Mouse (Mus musculus) T-helper 17 cell (primary cell): Measurements from ENCODE around the gene Tymp.

Source experiments
- in situ Hi-C, 2 experiments: fragments of 300-600 bp; cut with MboI, MseI; formaldehyde crosslinking; loops; 1 replicate in 1 of 2; 2 replicates in 1 of 2; pipeline ENCODE4 v1.15.1; 2025; ENCODE audit warnings: high pct_unique_total_duplicates in 2 of 2

The Tymp gene

DNA sequence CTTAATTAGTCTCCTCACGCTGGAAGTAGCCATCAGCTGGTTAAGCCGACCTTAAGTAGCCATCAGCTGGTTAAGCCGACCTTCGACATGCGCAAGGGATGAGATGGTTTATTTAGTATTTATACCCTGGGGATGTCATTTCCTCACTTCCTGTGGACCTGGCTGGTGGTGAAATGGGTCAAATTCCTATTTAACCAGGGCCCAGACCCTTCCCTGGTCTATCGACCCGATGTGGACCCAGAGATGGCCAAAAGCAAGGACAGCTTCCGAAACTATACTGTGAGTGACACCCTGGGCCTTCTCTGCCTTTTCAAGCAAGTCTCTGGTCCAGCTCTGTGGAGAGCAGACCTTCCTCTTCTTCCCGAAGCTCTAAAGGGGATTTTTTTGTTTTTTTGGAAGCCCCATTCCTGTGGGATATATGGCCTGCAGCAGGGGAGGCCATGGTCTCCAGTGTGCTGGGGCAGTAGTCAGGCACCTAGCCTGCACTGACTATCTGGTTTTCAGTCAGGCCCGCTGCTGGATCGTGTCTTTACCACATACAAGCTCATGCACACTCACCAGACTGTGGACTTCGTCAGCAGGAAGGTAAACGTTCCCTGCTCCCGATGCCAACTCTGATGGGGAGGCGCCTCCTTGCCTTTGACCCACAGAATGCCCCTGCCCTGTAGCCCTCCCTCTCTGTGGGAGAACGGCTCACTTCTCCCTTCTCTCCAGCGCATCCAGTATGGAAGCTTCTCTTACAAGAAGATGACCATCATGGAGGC is 41.9 kb downstream of the Tymp start:
- in situ Hi-C loops, result no loop called here

- in situ Hi-C loops, result no loop called here
Measured at GRCm38 (mm10) chr15:89334271-89334670, 42.6 kb downstream of the Tymp start, which contains the start of gene Miox. TSS of gene Miox (plus strand) at chr15:89334398.

DNA sequence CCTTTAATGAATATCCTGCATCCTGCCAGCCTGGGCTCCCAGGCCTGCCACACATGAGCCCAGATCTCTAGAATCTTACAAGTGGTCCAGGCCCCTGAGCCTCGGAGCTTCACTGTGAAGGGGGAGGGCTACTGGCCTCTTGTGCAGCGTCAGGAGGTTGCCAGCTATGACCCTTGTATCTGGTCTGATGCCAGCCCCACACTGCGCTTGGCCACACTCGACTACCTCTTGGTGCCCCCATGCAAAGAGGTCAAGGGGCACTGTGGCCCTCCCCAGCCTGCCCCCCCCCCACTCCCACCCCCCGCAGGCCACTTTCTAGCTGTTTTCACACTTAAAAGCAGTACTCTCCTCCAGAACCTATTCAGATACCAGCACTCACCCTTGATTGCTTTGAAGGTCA is 50.4 kb downstream of the Tymp start:
- in situ Hi-C loops, result loop anchor here in 1 of 2 experiments (10.0 kb wide), 1 partner anchor 892 kb away; no protein-coding TSS in a partner anchor

- in situ Hi-C loops, result loop anchor here in 1 of 2 experiments (10.0 kb wide), 1 partner anchor 889 kb away; no protein-coding TSS in a partner anchor
Measured at GRCm38 (mm10) chr15:89323656-89324055, 53.2 kb downstream of the Tymp start.

DNA sequence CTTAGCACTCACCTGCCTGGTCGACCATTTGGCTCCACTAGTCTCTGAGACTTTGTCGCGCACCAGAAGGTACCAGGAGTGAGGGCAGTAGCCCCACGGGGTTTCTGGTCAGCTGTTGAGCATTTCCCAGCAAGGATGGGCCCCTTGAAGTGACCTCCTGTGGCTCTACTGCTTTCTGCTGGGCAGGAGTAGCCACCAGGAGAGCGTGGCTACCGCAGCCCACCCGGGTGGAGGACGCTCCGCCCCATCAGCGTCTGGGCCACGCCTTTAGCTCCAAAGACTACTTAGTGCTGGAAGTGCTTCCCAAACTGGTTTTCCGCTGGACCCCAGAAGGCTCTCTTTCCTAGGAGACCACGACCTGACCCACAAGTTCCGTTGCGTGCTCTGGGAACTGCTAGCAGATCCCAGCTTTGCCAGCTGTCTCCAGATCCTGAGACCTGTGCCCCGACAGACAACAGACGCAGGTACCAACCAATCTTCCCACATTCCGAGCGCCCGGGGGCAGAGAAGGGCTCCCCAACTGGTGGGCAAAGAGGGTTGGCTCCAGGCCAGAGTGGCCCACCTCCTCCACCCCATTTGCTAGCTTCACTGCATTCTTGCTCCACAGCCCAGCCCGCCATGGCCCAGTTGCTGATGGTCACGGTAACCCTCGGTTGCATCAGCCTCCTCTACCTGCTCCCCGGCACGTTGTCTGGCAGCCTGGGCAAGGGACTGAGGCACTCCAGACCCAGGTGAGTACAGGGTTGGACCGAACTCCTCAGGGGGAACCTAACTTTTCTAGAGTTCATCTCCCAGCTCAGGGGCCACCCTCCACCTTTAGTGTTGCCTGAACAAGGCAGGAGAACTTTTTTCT is 53.9 kb downstream of the Tymp start, which contains the start of gene Adm2:
TSS of gene Adm2 (plus strand) at position 51 of the 853 bp plus-strand sequence.
- in situ Hi-C loops, result loop anchor here in 1 of 2 experiments (10.0 kb wide), 1 partner anchor 888 kb away; no protein-coding TSS in a partner anchor
